Mouse (Mus musculus): ENCODE measurements around the gene Cfap299. TPM values are rescaled to one million over a fixed set of nuclear protein-coding genes. Genes with fewer than 3 reads are reported as not detected.
A peak's percentile ranks its signal among the peaks of the same experiment; 100 is the strongest.

Gene Cfap299
- polyA plus RNA-seq, 1 experiment from 2014 or later = 2.9 TPM

- WGBS = 60% methylated on average over 5 of the region's 5 CpGs
- H3K9ac ChIP-seq (ENCODE audit: low read depth, low read length) = no peak overlapping the region
- H3K4me3 ChIP-seq (ENCODE audit: low read depth, low read length) = no peak overlapping the region
- H3K27ac ChIP-seq (ENCODE audit: low read length) = no peak overlapping the region
- no peaks in the 10 kb centered on the region for H3K36me3 ChIP-seq (ENCODE audit: control insufficient read depth, insufficient read depth, low read length)
- H3K4me2 ChIP-seq (ENCODE audit: low read length) = no peak overlapping the region
- no peaks in the 10 kb centered on the region for H3K9me3 ChIP-seq (replicated peaks; ENCODE audit: control insufficient read depth, low read length, poor library complexity, severe bottlenecking)
- H3K27me3 ChIP-seq (ENCODE audit: control insufficient read depth, insufficient read depth, low read depth, low read length) = no peaks in the 10 kb centered on the region
- ATAC-seq = no peak
- no peaks in the 10 kb centered on the region for H3K4me1 ChIP-seq (ENCODE audit: control insufficient read depth, insufficient read depth, low read length)
Observed at GRCm38 (mm10) chr5:98703963-98704362, 374.9 kb downstream of the Cfap299 start.

GRCm38 (mm10) chr5:98706597-98706996, 377.5 kb downstream of the Cfap299 start:
- no peak for ATAC-seq
- Histone ChIP-seq H3K36me3 (ENCODE audit: control insufficient read depth, insufficient read depth, low read length) (no peaks in the 10 kb centered on the region), H3K9ac (ENCODE audit: low read depth, low read length) (no peak overlapping the region), H3K4me1 (ENCODE audit: control insufficient read depth, insufficient read depth, low read length) (no peaks in the 10 kb centered on the region), H3K4me2 (ENCODE audit: low read length) (no peak overlapping the region), H3K4me3 (ENCODE audit: low read depth, low read length) (no peak overlapping the region), H3K9me3 (replicated peaks; ENCODE audit: control insufficient read depth, low read length, poor library complexity, severe bottlenecking) (no peaks in the 10 kb centered on the region), H3K27ac (ENCODE audit: low read length) (no peak overlapping the region), H3K27me3 (ENCODE audit: control insufficient read depth, insufficient read depth, low read depth, low read length) (no peaks in the 10 kb centered on the region)
- WGBS = 79% methylated on average over 4 of the region's 4 CpGs

GRCm38 (mm10) chr5:98715392-98715791, 386.3 kb downstream of the Cfap299 start:
- WGBS = 76% methylated on average over 2 of the region's 2 CpGs
- no peak overlapping the region for H3K27ac ChIP-seq (ENCODE audit: low read length)
- H3K27me3 ChIP-seq (ENCODE audit: control insufficient read depth, insufficient read depth, low read depth, low read length) = no peaks in the 10 kb centered on the region
- H3K36me3 ChIP-seq (ENCODE audit: control insufficient read depth, insufficient read depth, low read length) = no peaks in the 10 kb centered on the region
- no peaks in the 10 kb centered on the region for H3K4me1 ChIP-seq (ENCODE audit: control insufficient read depth, insufficient read depth, low read length)
- no peak overlapping the region for H3K4me3 ChIP-seq (ENCODE audit: low read depth, low read length)
- ATAC-seq = no peak
- H3K9me3 ChIP-seq (replicated peaks; ENCODE audit: control insufficient read depth, low read length, poor library complexity, severe bottlenecking) = no peaks in the 10 kb centered on the region
- H3K9ac ChIP-seq (ENCODE audit: low read depth, low read length) = no peak overlapping the region
- no peak overlapping the region for H3K4me2 ChIP-seq (ENCODE audit: low read length)

GRCm38 (mm10) chr5:98732157-98733009, 403.3 kb downstream of the Cfap299 start:
- 61% methylated on average over 6 of the region's 6 CpGs for WGBS
- ATAC-seq = no peak
- Histone ChIP-seq H3K4me2 (ENCODE audit: low read length) (no peak overlapping the region), H3K9me3 (replicated peaks; ENCODE audit: control insufficient read depth, low read length, poor library complexity, severe bottlenecking) (no peaks in the 10 kb centered on the region), H3K36me3 (ENCODE audit: control insufficient read depth, insufficient read depth, low read length) (no peaks in the 10 kb centered on the region), H3K27me3 (ENCODE audit: control insufficient read depth, insufficient read depth, low read depth, low read length) (no peaks in the 10 kb centered on the region), H3K4me3 (ENCODE audit: low read depth, low read length) (no peak overlapping the region), H3K4me1 (ENCODE audit: control insufficient read depth, insufficient read depth, low read length) (no peaks in the 10 kb centered on the region), H3K27ac (ENCODE audit: low read length) (no peak overlapping the region), H3K9ac (ENCODE audit: low read depth, low read length) (no peak overlapping the region)

- H3K9me3 ChIP-seq (replicated peaks; ENCODE audit: control insufficient read depth, low read length, poor library complexity, severe bottlenecking) = no peaks in the 10 kb centered on the region
- no peak for ATAC-seq
- H3K9ac ChIP-seq (ENCODE audit: low read depth, low read length) = no peak overlapping the region
- H3K27ac ChIP-seq (ENCODE audit: low read length) = no peak overlapping the region
- H3K4me3 ChIP-seq (ENCODE audit: low read depth, low read length) = no peak overlapping the region
- no peaks in the 10 kb centered on the region for H3K36me3 ChIP-seq (ENCODE audit: control insufficient read depth, insufficient read depth, low read length)
- H3K27me3 ChIP-seq (ENCODE audit: control insufficient read depth, insufficient read depth, low read depth, low read length) = no peaks in the 10 kb centered on the region
- H3K4me2 ChIP-seq (ENCODE audit: low read length) = no peak overlapping the region
- 77% methylated on average over 2 of the region's 2 CpGs for WGBS
- no peaks in the 10 kb centered on the region for H3K4me1 ChIP-seq (ENCODE audit: control insufficient read depth, insufficient read depth, low read length)
Observed at GRCm38 (mm10) chr5:98733010-98733399, 403.9 kb downstream of the Cfap299 start.

- no peaks in the 10 kb centered on the region for H3K4me1 ChIP-seq (ENCODE audit: control insufficient read depth, insufficient read depth, low read length)
- no peaks in the 10 kb centered on the region for H3K9me3 ChIP-seq (replicated peaks; ENCODE audit: control insufficient read depth, low read length, poor library complexity, severe bottlenecking)
- 42% methylated on average over 15 of the region's 15 CpGs for WGBS
- 0 out of 2 replicates have a peak, but pooled peaks have one; percentile 42 for ATAC-seq
- H3K27me3 ChIP-seq (ENCODE audit: control insufficient read depth, insufficient read depth, low read depth, low read length) = no peaks in the 10 kb centered on the region
- no peak overlapping the region for H3K27ac ChIP-seq (ENCODE audit: low read length)
- no peak overlapping the region for H3K4me3 ChIP-seq (ENCODE audit: low read depth, low read length)
- no peaks in the 10 kb centered on the region for H3K36me3 ChIP-seq (ENCODE audit: control insufficient read depth, insufficient read depth, low read length)
- H3K9ac ChIP-seq (ENCODE audit: low read depth, low read length) = no peak overlapping the region
- peak overlapping the region; percentile 15; the same call in 1 of the 2 replicates for H3K4me2 ChIP-seq (ENCODE audit: low read length)
Observed at GRCm38 (mm10) chr5:98761858-98762652, 433.0 kb downstream of the Cfap299 start.

GRCm38 (mm10) chr5:98778588-98778987, 449.5 kb downstream of the Cfap299 start:
- H3K4me2 ChIP-seq (ENCODE audit: low read length) = no peak overlapping the region
- ATAC-seq = no peak
- 76% methylated on average over 4 of the region's 4 CpGs for WGBS
- H3K9me3 ChIP-seq (replicated peaks; ENCODE audit: control insufficient read depth, low read length, poor library complexity, severe bottlenecking) = no peaks in the 10 kb centered on the region
- H3K36me3 ChIP-seq (ENCODE audit: control insufficient read depth, insufficient read depth, low read length) = no peaks in the 10 kb centered on the region
- no peak overlapping the region for H3K27ac ChIP-seq (ENCODE audit: low read length)
- H3K4me1 ChIP-seq (ENCODE audit: control insufficient read depth, insufficient read depth, low read length) = no peaks in the 10 kb centered on the region
- H3K27me3 ChIP-seq (ENCODE audit: control insufficient read depth, insufficient read depth, low read depth, low read length) = no peaks in the 10 kb centered on the region
- no peak overlapping the region for H3K4me3 ChIP-seq (ENCODE audit: low read depth, low read length)
- H3K9ac ChIP-seq (ENCODE audit: low read depth, low read length) = no peak overlapping the region

GRCm38 (mm10) chr5:98782066-98782465, 453.0 kb downstream of the Cfap299 start:
- no peak overlapping the region for H3K27ac ChIP-seq (ENCODE audit: low read length)
- H3K9me3 ChIP-seq (replicated peaks; ENCODE audit: control insufficient read depth, low read length, poor library complexity, severe bottlenecking) = no peaks in the 10 kb centered on the region
- ATAC-seq = no peak
- no peaks in the 10 kb centered on the region for H3K36me3 ChIP-seq (ENCODE audit: control insufficient read depth, insufficient read depth, low read length)
- no peak overlapping the region for H3K9ac ChIP-seq (ENCODE audit: low read depth, low read length)
- H3K4me3 ChIP-seq (ENCODE audit: low read depth, low read length) = no peak overlapping the region
- WGBS = 96% methylated on average over 7 of the region's 7 CpGs
- H3K4me1 ChIP-seq (ENCODE audit: control insufficient read depth, insufficient read depth, low read length) = no peaks in the 10 kb centered on the region
- H3K27me3 ChIP-seq (ENCODE audit: control insufficient read depth, insufficient read depth, low read depth, low read length) = no peaks in the 10 kb centered on the region
- H3K4me2 ChIP-seq (ENCODE audit: low read length) = no peak overlapping the region

GRCm38 (mm10) chr5:98787735-98788134, 458.6 kb downstream of the Cfap299 start:
- Histone ChIP-seq H3K27me3 (ENCODE audit: control insufficient read depth, insufficient read depth, low read depth, low read length) (no peaks in the 10 kb centered on the region), H3K4me1 (ENCODE audit: control insufficient read depth, insufficient read depth, low read length) (no peaks in the 10 kb centered on the region), H3K4me2 (ENCODE audit: low read length) (no peak overlapping the region), H3K4me3 (ENCODE audit: low read depth, low read length) (no peak overlapping the region), H3K9me3 (replicated peaks; ENCODE audit: control insufficient read depth, low read length, poor library complexity, severe bottlenecking) (no peaks in the 10 kb centered on the region), H3K36me3 (ENCODE audit: control insufficient read depth, insufficient read depth, low read length) (no peaks in the 10 kb centered on the region), H3K27ac (ENCODE audit: low read length) (no peak overlapping the region), H3K9ac (ENCODE audit: low read depth, low read length) (no peak overlapping the region)
- 82% methylated on average over 4 of the region's 4 CpGs for WGBS
- ATAC-seq = no peak
